Mouse (Mus musculus) megakaryocyte, embryonic 14.5 days (primary cell): Measurements from ENCODE around the gene Zfp354c.

Experiments
- FLI1 ChIP-seq: IDR thresholded peaks from 2 replicates; pipeline ENCODE4 v1.6.1; 2012; ENCODE audit warnings: low read length, inconsistent platforms, mixed read lengths
- GATA1 ChIP-seq: IDR thresholded peaks from 3 replicates; pipeline ENCODE4 v1.6.1; 2012; ENCODE audit warnings: mixed read lengths, low read length, inconsistent platforms, borderline replicate concordance

DNA sequence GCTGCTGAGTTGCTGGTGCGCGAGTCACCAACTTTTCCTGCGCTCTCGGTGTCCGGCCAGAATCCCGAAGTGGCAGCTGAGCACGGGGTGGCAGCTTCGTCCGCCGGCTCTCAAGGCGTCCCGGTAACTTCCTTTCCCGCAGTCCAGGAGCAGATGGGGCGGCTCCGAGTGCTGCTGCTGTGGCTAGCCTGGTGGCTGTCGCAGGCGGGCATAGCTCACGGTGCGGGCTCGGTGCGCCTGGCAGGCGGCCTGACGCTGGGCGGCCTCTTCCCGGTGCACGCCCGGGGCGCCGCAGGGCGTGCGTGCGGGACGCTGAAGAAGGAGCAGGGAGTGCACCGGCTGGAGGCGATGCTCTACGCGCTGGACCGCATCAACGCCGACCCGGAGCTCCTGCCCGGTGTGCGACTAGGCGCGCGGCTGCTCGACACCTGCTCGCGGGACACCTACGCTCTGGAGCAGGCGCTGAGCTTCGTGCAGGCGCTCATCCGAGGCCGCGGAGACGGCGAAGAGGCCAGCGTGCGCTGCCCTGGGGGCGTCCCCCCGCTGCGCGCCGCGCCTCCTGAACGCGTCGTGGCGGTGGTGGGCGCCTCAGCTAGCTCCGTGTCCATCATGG, 23.6 kb upstream of the Zfp354c start:
- TF ChIP-seq GATA1 = no peak
- no peak for TF ChIP-seq FLI1
